Mouse (Mus musculus) retina, adult 2 months (tissue): ENCODE data around the gene Hoxd4.

Source experiments
- DNase-seq: peaks from one replicate; pipeline ENCODE4 v3.0.0-alpha.2; 2012; ENCODE audit warnings: low read depth, low spot score

The Hoxd4 gene

DNA sequence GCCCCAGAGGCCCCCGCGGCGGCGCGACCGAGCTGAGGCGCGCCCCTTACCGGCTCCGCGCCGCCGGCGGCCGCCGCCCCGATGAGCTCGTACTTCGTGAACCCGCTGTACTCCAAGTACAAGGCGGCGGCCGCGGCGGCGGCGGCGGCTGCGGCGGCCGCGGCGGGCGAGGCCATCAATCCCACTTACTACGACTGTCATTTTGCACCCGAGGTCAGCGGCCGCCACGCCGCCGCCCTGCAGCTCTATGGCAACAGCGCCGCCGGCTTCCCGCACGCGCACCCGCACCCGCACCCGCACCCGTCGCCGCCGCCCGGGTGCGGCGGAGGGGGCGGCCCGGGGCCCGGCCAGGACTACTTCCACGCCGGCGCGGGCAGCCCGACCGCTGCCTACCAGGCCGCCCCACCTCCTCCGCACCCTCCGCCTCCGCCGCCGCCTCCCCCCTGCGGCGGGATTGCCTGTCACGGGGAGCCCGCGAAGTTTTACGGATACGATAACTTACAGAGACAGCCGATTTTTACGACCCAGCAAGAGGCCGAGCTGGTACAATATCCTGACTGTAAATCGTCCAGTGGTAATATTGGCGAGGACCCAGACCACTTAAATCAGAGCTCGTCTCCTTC is 6.2 kb upstream of the Hoxd4 start:
- DNase-seq = no peak

DNA sequence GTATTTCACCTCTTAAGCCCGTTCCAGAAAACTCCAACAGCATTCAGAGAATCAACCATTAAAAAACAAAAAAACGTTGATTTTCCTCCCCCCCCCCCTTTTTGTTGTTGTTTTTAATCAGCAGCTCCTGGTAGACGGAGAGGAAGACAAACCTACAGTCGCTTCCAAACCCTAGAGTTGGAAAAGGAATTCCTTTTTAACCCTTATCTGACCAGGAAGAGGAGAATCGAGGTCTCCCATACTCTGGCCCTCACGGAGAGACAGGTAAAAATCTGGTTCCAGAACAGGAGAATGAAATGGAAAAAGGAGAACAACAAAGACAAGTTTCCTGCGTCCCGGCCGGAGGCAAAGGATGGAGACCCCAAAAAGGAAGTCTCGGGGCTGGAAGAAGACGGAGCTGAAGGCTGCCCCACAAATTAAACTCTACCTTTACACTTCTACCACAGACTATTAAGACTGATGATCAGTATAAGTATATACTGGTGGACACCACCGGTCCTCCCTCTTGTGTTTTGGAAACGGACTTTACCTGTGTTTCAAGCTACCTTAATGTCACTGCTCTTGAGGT is 5.3 kb upstream of the Hoxd4 start:
- DNase-seq = no peak

DNA sequence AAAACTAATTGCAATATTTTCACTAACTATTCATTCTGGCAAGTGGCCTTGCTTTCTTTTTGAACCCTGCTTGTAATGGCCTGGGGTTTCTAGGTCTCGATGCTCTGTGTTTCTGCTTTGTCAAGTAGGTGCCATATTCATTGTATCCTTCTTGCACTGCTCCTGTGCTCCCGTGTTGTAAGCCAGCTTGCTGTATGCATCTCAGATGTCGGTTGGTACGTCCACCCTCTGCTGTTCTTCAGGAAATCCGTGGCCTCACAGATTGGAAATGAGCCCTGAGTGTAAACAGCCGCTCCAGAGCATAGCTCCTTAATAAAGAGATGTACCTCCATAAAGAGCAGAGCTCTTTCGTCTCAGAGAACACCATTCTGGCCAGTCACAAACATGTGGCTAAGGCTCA is 4.1 kb upstream of the Hoxd4 start:
- no peak for DNase-seq

DNA sequence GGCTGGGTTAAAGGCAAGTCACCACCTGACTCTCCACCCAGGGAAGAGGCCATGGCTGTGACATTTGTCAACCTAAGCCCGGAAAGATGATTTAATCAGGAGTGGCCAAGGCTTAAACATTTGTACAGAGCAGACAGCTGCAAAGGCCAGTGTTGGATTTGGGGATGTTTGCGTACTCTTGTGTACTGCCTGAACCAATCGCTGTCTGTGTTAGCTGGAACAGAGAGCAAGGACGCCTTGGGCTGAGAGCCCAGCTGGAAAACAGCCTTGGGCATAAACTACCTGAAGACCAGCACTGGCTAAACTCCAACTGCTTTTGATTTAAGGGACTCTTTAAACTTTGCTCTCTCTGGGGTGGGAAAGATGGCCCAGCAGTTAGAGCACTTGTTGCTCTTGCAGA is 3.1 kb upstream of the Hoxd4 start:
- DNase-seq = no peak

DNA sequence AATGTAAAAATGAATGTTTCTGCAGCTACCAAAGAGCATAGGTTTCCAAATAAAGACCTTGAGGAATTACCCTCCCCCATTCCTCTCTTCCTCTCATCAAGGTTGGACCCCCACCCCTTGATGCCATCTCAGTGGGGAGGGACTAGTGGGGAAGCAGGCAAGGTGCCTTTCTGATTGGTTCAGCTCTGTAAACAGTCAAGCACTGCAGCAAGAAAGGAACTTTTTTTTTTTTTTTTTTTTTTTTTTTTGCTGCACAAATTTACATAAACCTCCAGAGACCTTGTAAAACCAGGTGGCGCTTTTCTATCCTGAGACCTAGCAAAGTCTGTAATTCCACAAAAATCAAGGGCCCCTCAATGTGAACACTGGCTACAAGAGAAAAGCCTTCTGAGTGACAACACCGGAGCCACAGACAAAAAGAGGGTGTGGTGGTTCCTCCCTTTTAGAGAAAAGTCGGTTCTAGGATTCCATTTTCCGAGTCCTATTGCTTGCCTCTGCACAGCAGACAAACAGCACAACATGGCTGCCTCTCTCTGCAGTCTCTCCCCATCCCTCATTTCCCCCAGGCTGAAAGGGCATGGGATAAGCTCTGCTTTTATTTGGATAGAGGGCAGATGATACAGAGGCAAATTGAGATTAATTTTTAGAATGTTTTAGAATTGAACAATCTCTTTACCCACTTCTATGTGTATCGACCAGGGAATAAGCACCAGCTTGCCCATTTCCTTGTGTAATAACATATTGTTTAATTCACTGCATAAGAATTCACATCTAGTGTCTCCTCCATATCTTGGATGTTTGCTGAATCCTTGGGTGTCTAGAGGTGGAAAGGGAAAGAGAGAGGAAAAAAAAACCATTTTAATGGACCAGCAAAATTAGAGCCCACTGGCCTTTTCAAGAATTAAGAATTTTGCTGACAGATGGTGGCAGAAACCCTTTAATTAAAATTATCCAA is 2.0 kb upstream of the Hoxd4 start:
- DNase-seq = no peak

DNA sequence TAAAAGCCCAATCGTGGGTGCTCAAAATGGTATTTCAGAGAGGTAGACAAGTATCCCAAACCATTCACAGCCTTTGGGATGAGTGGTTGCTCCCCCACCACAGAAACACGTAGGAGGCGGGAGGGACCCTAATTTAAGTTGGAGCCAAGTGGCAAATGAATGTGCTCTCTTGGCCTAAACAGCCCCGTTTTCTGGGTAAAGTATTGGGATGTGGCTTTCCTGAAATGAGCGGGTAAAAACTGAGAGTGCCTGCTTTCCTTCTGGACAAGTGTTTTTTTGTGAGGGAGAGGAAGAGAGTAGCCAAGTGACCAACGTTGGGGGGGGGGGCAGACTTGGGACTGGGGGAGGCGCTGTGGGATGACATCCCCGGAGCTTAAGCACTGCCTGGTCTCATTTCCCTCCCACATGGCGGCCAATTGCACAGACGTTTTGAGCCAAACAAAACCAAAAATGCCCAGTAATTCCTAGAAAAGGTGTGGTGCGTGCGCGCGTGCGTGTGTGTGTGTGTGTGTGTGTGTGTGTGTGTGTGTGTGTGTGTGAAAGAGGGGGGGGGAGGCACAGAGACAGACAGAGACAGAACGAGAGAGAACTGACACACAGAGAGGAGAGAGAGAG is 693 bp upstream of the Hoxd4 start:
- DNase-seq = no peak

DNA sequence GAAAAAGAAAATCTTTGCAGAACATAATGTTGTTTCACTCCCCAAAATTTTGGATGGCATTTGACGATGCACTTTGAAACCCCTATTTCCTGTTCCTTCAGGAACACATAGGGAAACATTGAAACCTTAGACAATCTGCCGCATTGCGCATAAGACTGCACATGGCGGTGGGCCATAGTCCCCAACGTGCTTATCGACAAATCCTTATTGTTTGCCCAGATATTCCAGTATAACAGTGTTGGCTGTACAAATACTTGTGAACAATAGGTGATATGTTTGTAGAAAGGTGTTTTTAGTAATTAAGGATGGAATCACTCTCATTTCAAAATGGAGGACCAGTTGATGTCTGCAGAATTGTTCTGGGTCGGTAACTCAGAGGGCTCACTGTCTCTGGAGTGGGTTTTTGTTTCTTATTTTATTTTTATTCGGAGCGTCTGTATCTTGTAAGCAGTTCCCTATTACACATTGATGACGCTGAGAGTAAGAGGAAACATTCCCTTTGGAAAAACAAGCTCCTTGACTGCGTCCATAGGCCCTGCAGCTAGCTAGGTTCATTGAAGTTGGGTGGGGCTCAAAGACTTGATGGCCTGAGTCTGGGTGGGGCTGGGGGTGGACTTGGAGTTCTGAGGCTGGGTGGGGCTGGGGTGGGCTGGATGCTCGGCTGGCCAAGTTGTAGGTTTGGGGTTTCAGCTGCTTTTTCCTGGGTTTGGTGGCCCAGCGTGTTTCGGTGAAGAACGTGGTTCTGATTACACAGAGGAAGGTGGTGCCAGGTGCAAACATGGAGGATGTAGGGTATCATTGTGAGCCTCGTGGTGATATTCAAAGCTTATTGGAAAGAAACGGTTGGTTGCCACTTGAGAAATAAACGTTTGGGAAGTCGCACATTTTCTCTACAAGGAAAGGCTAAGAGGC is 1.8 kb downstream of the Hoxd4 start:
- no peak for DNase-seq

DNA sequence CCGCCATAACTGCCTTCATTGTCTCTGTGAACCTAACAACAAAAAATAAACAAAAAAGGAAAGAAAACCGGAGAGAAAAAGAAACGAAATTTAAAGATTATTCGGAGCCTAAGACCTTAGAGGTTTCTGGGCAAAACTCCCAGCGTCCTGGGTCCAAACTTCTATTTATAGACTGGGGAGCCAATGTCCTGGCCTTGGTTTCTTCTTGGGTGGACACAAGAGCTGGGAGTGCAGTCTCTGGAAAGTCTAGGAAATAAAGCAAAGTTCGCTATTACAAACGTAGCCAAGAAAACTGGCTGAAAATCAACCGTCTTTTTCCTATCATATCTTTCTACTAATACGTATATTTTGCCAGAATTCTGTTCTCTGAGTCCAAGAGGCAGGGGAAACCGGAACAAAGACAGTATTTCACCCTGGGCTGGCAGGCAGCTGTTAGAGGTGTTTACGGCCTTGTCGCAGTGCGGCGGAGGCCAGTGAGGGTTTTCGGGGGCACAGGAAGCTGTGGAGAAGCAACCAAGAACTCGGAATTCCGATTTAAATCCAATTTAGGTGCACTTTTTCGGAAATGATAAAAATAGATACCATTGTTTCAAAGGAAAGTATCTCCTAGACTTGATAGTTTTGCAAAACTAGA is 2.5 kb downstream of the Hoxd4 start:
- DNase-seq = no peak

DNA sequence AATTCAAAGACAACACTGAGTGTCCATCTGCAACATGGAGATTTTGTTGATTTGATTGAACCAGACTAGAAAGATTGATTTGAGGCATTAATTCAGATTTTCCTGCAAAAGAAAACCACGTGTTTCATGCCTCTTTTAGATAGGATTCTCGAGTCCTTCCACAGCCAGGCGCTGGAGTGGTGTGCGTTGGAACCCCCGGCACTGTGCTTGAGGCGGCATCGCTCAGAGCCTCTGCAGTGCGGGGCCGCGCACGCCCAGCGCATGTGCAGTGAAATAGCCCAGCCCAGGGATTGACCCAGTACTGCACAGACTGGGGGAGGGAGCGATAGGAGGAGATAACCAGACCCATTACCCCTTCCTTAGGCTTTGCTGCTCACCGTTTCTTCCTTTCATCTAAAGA is 3.2 kb downstream of the Hoxd4 start:
- DNase-seq = no peak

DNA sequence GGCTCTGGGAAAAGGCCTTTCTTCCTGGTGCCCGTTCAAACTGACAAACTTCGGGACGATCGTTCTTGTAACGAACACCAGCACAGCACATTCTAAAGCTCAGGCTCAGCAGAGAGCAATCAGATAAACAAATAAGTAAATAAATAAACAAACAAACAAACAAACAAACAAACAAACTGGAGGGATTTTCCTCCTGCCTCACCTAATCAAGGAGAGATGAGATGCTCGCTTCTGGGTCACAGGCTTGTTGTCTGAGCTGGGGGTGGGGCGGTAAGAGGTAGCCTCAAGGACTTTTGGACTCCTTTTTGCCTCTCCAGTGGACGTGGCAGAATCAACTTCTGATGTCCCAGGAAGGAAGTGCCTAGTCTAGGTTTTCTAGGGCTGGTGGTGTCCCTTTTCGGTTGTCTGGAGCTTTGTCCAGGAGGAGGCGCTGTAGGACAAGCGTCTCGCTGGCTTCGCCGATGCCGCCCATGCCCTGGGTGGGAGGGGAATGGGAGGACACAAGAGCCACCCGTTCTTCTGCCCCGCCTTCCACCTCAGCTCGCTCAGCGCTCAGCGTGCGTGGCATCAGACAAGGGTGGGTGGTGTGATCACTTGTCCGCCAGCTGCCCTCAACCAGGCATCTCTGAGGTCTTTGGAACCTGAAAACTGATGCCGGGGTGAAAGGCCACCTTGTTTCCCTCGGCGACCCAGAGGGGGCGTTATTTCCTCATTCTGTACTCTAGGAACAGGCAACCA is 3.9 kb downstream of the Hoxd4 start:
- peak; percentile 30 for DNase-seq

DNA sequence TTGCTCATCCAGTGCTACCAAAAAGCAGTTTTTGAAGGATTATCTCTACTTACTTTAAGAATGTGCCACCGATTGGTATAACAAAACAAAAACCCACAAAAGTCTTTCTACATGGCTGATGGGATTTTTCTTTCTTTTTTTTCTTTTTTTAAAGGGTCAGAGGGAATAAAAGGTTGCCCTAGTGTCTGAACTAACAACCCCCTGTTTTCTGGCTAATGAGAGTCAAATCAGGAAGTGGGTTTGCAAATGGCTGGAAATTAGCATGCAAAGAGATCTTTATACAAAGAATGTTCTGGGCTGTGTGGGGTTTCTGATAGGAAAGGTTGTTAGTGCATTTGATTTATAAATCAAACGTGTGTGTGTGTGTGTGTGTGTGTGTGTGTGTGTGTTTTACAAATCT is 8.7 kb downstream of the Hoxd4 start:
- no peak for DNase-seq

DNA sequence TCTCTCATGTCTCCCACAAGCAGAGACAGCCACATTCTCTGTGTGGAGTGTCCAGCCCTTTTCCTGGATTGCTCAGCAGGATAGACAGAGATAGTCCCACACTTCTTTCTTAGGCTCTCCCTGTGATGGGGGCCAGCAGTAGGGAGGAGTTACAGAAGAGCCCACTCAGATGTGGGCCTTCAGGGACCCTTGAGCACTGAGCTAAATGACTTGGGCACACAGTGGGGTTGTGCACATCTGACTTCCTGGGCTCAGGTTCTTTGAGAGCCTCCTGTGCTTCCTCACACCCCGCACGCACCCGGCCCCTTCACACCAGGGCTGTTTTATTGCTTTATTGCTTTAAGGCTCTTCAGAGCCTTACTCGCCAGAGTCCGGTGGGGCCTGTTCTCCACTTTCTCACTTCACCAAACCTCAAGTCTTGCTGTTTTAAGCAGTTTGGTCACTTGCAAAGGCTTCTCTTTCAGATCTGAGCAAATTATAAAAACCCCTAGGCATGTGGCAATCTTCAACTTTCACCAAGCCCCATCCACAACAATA is 9.3 kb downstream of the Hoxd4 start:
- no peak for DNase-seq

DNA sequence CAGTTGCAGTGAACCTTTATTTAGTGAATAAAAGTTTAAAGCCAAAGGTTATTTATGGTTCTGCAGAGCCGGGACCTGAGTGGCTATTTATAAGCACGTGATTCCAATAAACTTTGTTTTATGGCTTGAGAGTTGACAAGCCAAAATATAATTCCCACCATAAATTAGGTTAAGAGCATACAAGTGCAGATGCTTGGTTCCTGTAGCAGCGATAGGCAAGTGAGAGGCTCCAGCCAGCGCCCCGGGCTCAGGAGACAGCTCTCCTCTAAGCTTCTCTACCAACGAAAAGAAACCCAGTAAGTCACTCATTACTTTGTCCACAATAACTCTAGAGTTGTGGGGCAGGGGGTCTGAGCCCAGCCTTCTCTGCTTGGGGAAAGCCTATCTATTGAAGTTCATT is 10.2 kb downstream of the Hoxd4 start:
- no peak for DNase-seq

DNA sequence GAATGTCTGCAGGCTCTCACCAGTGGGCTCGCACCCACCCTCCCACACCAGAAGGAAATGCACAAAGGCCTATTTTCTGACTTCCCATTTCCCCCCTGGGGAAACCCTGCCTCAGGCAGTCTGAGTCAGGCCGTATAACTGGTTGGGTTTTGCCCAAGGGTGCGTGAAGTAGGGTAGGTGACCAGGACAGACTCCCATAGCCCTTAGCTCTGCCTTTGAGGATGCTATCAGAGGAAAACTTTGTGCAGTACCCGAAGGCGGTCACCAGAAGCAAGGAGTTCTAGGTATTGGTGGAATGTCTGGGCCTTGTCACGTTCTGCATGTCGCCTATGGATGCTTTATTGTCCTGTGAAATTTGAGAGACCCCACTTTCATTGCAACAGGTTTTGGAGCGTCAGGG is 11.2 kb downstream of the Hoxd4 start:
- no peak for DNase-seq

DNA sequence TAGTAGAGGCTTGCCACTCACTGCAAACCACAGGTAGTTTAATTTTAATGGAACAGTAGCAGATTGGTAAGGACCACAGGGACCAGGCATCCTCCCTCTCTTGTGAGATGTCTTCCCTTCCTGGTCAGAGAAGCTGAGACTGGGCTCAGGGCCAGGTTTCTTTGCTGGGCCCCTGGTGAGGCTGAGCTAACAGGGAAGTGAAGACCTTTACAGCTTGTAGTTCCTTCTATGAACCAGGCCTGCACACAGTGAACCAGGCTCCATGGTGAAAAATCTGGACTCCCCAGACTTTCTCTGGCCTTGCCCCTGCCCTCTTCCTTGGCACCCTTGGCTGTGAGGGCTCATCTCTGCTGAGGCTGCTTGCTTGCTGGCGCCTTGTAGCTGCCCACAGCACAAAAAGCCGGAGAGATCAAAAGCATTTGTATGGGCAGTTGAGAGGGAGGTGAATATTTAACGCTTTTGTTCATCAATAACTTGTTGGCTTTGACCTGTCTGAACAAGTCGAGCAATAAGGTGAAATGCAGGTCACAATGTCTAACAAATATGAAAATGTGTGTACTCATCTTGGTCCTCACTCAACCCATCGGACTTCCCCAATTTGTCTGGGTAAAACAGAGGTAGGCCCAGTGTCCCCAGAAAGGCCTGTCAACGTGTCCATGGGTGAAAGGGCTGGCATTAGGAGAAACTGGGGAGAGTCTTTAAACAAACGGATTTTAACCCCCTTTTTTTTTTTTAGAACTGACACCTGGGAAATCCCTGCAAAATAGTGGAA is 12.7 kb downstream of the Hoxd4 start:
- DNase-seq = no peak

DNA sequence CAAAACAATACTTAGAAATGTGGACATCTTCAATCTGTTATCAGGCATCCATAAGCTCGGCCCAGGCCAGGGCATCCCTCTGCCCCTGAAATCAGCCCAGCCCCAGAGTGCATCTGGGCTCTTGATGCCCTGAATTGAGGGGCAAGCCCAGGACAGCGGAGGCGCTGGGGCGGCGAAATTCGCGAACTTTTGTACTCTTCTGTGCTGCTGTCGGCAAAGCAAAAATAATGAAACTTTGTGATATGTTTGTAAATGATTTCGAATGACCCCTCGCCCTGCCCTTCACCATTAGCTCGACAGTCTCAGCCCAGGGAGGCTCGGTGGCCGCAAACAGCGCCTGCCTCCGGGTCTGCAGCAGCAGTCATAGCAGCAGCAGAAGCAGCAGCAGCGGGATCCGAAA is 13.4 kb downstream of the Hoxd4 start:
- no peak for DNase-seq

DNA sequence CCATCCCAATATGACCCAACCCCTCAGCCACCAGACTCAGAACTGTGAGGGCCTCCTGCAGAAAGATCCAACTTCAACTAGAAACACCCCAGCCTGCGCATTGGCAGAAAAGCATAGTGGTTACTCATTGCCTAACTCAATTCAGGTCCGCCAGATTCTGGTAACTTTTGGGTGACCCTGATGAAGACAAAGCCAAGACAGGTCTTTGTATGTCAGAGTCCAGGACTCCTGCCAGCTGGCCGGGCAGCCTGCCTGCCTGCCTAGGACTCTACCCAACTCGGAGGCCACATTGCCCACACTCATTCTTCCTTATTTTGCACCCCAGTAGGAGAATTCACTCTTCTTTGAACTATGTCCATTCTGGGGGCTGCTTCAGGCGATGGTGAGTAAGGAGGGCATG is 14.8 kb downstream of the Hoxd4 start, which contains the start of gene Gm28230:
Gene Gm28230 (plus strand): TSS at position 178 of the 400 bp plus-strand sequence.
- no peak for DNase-seq

DNA sequence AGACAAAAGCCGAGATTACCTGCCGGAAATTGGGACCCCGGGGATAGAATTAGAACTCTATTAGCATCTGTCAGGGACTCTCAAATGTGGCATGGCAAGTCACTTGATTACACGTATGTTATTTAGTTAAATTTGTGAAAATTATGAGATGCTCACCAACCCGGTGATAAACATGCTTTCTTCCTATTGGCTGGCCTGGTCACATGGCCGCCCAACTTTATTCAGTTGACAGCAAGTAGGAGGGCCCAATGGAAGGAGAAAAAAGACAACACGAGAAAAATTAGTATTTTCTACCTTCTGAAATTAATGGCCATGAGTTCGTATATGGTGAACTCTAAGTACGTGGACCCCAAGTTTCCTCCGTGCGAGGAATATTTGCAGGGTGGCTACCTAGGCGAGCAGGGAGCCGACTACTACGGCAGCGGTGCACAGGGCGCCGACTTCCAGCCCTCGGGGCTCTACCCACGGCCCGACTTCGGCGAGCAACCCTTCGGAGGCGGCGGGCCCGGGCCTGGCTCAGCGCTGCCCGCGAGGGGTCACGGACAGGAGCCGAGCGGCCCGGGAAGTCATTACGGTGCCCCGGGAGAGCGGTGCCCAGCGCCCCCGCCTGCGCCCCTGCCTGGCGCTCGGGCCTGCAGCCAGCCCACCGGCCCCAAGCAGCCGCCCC is 15.4 kb downstream of the Hoxd4 start:
- no peak for DNase-seq
